Mouse (Mus musculus) forebrain, postnatal 0 days (tissue): ENCODE measurements around the gene Procr. TPM values are rescaled to one million over a fixed set of nuclear protein-coding genes. Genes with fewer than 3 reads are reported as not detected.

Experiments used
- ATAC-seq: fragments of 200-750 bp; cut with Nextera tagmentation; 2 replicates; pipeline ENCODE4 v1.8.0; 2017; ENCODE audit warnings: mild to moderate bottlenecking, moderate library complexity
- DNase-seq: peaks from one replicate; pipeline ENCODE4 v3.0.0-alpha.2; 2015
- H3K27ac ChIP-seq: fragments of 300-500 bp; sonication (generic); 2 replicates; pipeline ENCODE4 v1.5.1; 2014; ENCODE audit warnings: low read depth, mild to moderate bottlenecking, antibody characterized with exemption, low read length, moderate library complexity, mixed read lengths
- H3K27me3 ChIP-seq: fragments of 300-500 bp; sonication (generic); 2 replicates; pipeline ENCODE4 v1.6.1; 2014; ENCODE audit warnings: mild to moderate bottlenecking, low read length, mixed read lengths; ENCODE audit not compliant: insufficient read depth
- H3K36me3 ChIP-seq: fragments of 300-500 bp; sonication (generic); 2 replicates; pipeline ENCODE4 v1.6.1; 2014; ENCODE audit warnings: mild to moderate bottlenecking, moderate library complexity; ENCODE audit not compliant: insufficient read depth
- H3K4me1 ChIP-seq: fragments of 300-500 bp; sonication (generic); 2 replicates; pipeline ENCODE4 v1.6.1; 2014; ENCODE audit warnings: antibody characterized with exemption; ENCODE audit not compliant: insufficient read depth
- H3K4me2 ChIP-seq: fragments of 300-500 bp; sonication (generic); 2 replicates; pipeline ENCODE4 v1.6.1; 2014; ENCODE audit warnings: low read depth, mild to moderate bottlenecking, moderate library complexity
- H3K4me3 ChIP-seq: fragments of 300-500 bp; sonication (generic); 2 replicates; pipeline ENCODE4 v1.5.1; 2014; ENCODE audit warnings: low read depth, low read length, mixed read lengths
- H3K9ac ChIP-seq: fragments of 300-500 bp; sonication (generic); 2 replicates; pipeline ENCODE4 v1.6.1; 2014; ENCODE audit warnings: mild to moderate bottlenecking
- H3K9me3 ChIP-seq: fragments of 300-500 bp; sonication (generic); 2 replicates; pipeline ENCODE4 v1.6.1; 2016; ENCODE audit warnings: low read length
- CTCF ChIP-seq: sonication (generic); IDR thresholded peaks from 2 replicates; pipeline ENCODE4 v1.5.1; 2016; ENCODE audit warnings: antibody characterized with exemption, control low read depth, low read depth
- WGBS: fragments of 180-500 bp; shearing (Covaris S2); extraction: QIAGEN DNeasy Blood & Tissue Kit; methylation state at CpG from one replicate; pipeline ENCODE4 v1.1.7; 2014; 5-methylcytosine and 5-hydroxymethylcytosine counted together
- polyA plus RNA-seq: library from polyadenylated mRNA; unstranded; fragments of >200 nt; fragmentation: Nextera tagmentation; extraction: Ambion mirVana; gene quantifications from 2 replicates; pipeline ENCODE4 v1.2.1, GENCODE M21; 2015
- total RNA-seq: library from RNA; depleted of rRNA; stranded (reverse); fragments of >200 nt; gene quantifications from 2 replicates; pipeline ENCODE4 v1.2.3, GENCODE M21; 2014

The Procr gene
- total and polyA plus RNA-seq, 2 experiments from 2014 or later: 1.6 to 1.9 TPM

GRCm38 (mm10) chr2:155779506-155779905 lies 28.6 kb downstream of the Procr start:
- H3K4me3 ChIP-seq: no peak overlapping the region
- H3K4me2 ChIP-seq: no peak overlapping the region
- H3K9ac ChIP-seq: no peak overlapping the region
- 74% methylated on average over 3 of the region's 3 CpGs for WGBS
- TF ChIP-seq CTCF: no peak
- peaks cover 12% of the 10 kb centered on the region; the same call in 1 of the 2 replicates for H3K4me1 ChIP-seq
- no peak overlapping the region for H3K27ac ChIP-seq
- DNase-seq (no peak), ATAC-seq (no peak)
- H3K9me3 ChIP-seq: no peaks in the 10 kb centered on the region
- H3K36me3 ChIP-seq: no peaks in the 10 kb centered on the region
- H3K27me3 ChIP-seq: no peaks in the 10 kb centered on the region

- Histone ChIP-seq H3K4me2 (no peak overlapping the region), H3K27me3 (no peaks in the 10 kb centered on the region), H3K9ac (no peak overlapping the region), H3K27ac (no peak overlapping the region), H3K9me3 (no peaks in the 10 kb centered on the region), H3K4me1 (no peaks in the 10 kb centered on the region), H3K36me3 (no peaks in the 10 kb centered on the region), H3K4me3 (no peak overlapping the region)
- TF ChIP-seq CTCF: no peak
- 78% methylated on average over 6 of the region's 6 CpGs for WGBS
- DNase-seq (no peak), ATAC-seq (no peak)
Observed at GRCm38 (mm10) chr2:155784534-155784933, 33.6 kb downstream of the Procr start.

GRCm38 (mm10) chr2:155786905-155787304 lies 36.0 kb downstream of the Procr start:
- 78% methylated on average over 5 of the region's 5 CpGs for WGBS
- ATAC-seq (no peak), DNase-seq (no peak)
- Histone ChIP-seq H3K27me3 (no peaks in the 10 kb centered on the region), H3K9ac (no peak overlapping the region), H3K36me3 (no peaks in the 10 kb centered on the region), H3K4me2 (no peak overlapping the region), H3K4me3 (no peak overlapping the region), H3K4me1 (no peaks in the 10 kb centered on the region), H3K27ac (no peak overlapping the region), H3K9me3 (no peaks in the 10 kb centered on the region)
- no peak for TF ChIP-seq CTCF

GRCm38 (mm10) chr2:155787949-155788931 lies 37.3 kb downstream of the Procr start:
- H3K9ac ChIP-seq: no peak overlapping the region
- H3K9me3 ChIP-seq: no peaks in the 10 kb centered on the region
- H3K4me3 ChIP-seq: no peak overlapping the region
- no peak overlapping the region for H3K4me2 ChIP-seq
- H3K4me1 ChIP-seq: no peaks in the 10 kb centered on the region
- peak; percentile 34 for ATAC-seq
- H3K36me3 ChIP-seq: no peaks in the 10 kb centered on the region
- H3K27me3 ChIP-seq: no peaks in the 10 kb centered on the region
- H3K27ac ChIP-seq: peak overlapping the region; percentile 35; the same call in 1 of the 2 replicates
- 68% methylated on average over 18 of the region's 18 CpGs for WGBS
- no peak for TF ChIP-seq CTCF
- no peak for DNase-seq

GRCm38 (mm10) chr2:155792899-155793298 lies 42.0 kb downstream of the Procr start:
- Histone ChIP-seq H3K4me1 (no peaks in the 10 kb centered on the region), H3K27ac (no peak overlapping the region), H3K9ac (no peak overlapping the region), H3K4me2 (no peak overlapping the region), H3K4me3 (no peak overlapping the region), H3K9me3 (no peaks in the 10 kb centered on the region), H3K27me3 (no peaks in the 10 kb centered on the region), H3K36me3 (peaks cover 18% of the 10 kb centered on the region)
- no peak for ATAC-seq
- no peak for TF ChIP-seq CTCF
- no peak for DNase-seq
- 29% methylated on average over 12 of the region's 12 CpGs for WGBS

- no peak for DNase-seq
Observed at GRCm38 (mm10) chr2:155794674-155795445, 43.9 kb downstream of the Procr start.

More at GRCm38 (mm10) chr2:155794674-155795445, 43.9 kb downstream of the Procr start:
- Histone ChIP-seq H3K4me3 (no peak overlapping the region), H3K36me3 (peaks cover 37% of the 10 kb centered on the region), H3K9me3 (no peaks in the 10 kb centered on the region), H3K4me2 (no peak overlapping the region), H3K27me3 (no peaks in the 10 kb centered on the region), H3K9ac (no peak overlapping the region), H3K4me1 (no peaks in the 10 kb centered on the region), H3K27ac (no peak overlapping the region)
- no peak for TF ChIP-seq CTCF
- no peak for ATAC-seq
- 79% methylated on average over 12 of the region's 12 CpGs for WGBS
